Mouse (Mus musculus) myocyte (in vitro differentiated cells): Measurements from ENCODE around the gene Sec14l1. TPM values are rescaled to one million over a fixed set of nuclear protein-coding genes. Genes with fewer than 3 reads are reported as not detected.

Experiments used
- H3K27me3 ChIP-seq: one replicate; pipeline ENCODE4 v1.6.1; 2011; ENCODE audit not compliant: control insufficient read depth, insufficient read depth, insufficient read length
- H3K36me3 ChIP-seq: one replicate; pipeline ENCODE4 v1.6.1; 2011; ENCODE audit not compliant: control insufficient read depth, insufficient read depth
- H3K4me2 ChIP-seq: one replicate; pipeline ENCODE4 v1.6.1; 2011; ENCODE audit warnings: low read depth, control low read depth
- H3K4me3 ChIP-seq: one replicate; pipeline ENCODE4 v1.5.1; 2011; ENCODE audit warnings: mild to moderate bottlenecking, control low read depth, moderate library complexity
- H3K79me2 ChIP-seq: one replicate; pipeline ENCODE4 v1.6.1; 2011; ENCODE audit not compliant: control insufficient read depth, insufficient read depth
- H3ac ChIP-seq: one replicate; pipeline ENCODE4 v1.6.1; 2011; ENCODE audit not compliant: control insufficient read depth, insufficient read length
- CEBPB ChIP-seq: IDR thresholded peaks from 2 replicates; pipeline ENCODE4 v1.6.1; 2011; ENCODE audit warnings: mild to moderate bottlenecking, moderate library complexity; ENCODE audit not compliant: poor library complexity, insufficient read depth, severe bottlenecking
- E2F4 ChIP-seq: IDR thresholded peaks from one replicate; pipeline ENCODE4 v1.6.1; 2011; ENCODE audit warnings: mild to moderate bottlenecking, control low read depth, moderate library complexity; ENCODE audit not compliant: insufficient read depth
- MAX ChIP-seq: IDR thresholded peaks from one replicate; pipeline ENCODE4 v1.6.1; 2011; ENCODE audit warnings: low read depth, mild to moderate bottlenecking, control low read depth
- MYOD1 ChIP-seq, 3 experiments: IDR thresholded peaks; one replicate each; pipeline ENCODE4 v1.6.1; 2011; ENCODE audit warnings: control low read depth in 2 of 3, low read depth in 2 of 3, mild to moderate bottlenecking in 2 of 3, moderate library complexity in 1 of 3; ENCODE audit not compliant: insufficient read length in 2 of 3, control insufficient read depth in 1 of 3
- MYOG ChIP-seq, 3 experiments: IDR thresholded peaks; one replicate each; pipeline ENCODE4 v1.6.1; 2011; ENCODE audit warnings: control low read depth in 2 of 3, low read depth in 2 of 3, mild to moderate bottlenecking in 2 of 3; ENCODE audit not compliant: insufficient read length in 2 of 3, control insufficient read depth in 1 of 3, insufficient read depth in 1 of 3
- POLR2A ChIP-seq: IDR thresholded peaks from one replicate; pipeline ENCODE4 v1.6.1; 2011; ENCODE audit warnings: low read depth, mild to moderate bottlenecking, control low read depth, moderate library complexity; ENCODE audit not compliant: insufficient read length
- POLR2AphosphoS2 ChIP-seq: IDR thresholded peaks from one replicate; pipeline ENCODE4 v1.6.1; 2011; ENCODE audit warnings: low read depth, control low read depth; ENCODE audit not compliant: insufficient read length
- REST ChIP-seq: IDR thresholded peaks from one replicate; pipeline ENCODE4 v1.6.1; 2011; ENCODE audit warnings: mild to moderate bottlenecking, control low read depth, moderate library complexity; ENCODE audit not compliant: insufficient read depth, insufficient read length
- SRF ChIP-seq: IDR thresholded peaks from one replicate; pipeline ENCODE4 v1.6.1; 2011; ENCODE audit warnings: low read depth; ENCODE audit not compliant: control insufficient read depth, insufficient read length
- TCF12 ChIP-seq: IDR thresholded peaks from one replicate; pipeline ENCODE4 v1.6.1; 2011; ENCODE audit warnings: mild to moderate bottlenecking, control low read depth; ENCODE audit not compliant: poor library complexity, insufficient read depth, severe bottlenecking
- TCF3 ChIP-seq: IDR thresholded peaks from one replicate; pipeline ENCODE4 v1.6.1; 2011; ENCODE audit warnings: low read depth, control low read depth; ENCODE audit not compliant: insufficient read length
- USF1 ChIP-seq: IDR thresholded peaks from one replicate; pipeline ENCODE4 v1.6.1; 2011; ENCODE audit warnings: low read depth, mild to moderate bottlenecking, control low read depth, moderate library complexity
- polyA plus RNA-seq: library from polyadenylated mRNA; unstranded; fragments of >200 nt; fragmentation: generic; extraction: Trizol; gene quantifications from one replicate; pipeline ENCODE4 v1.2.1, GENCODE M21; 2012; ENCODE audit warnings: missing spikeins

Sec14l1 gene
- polyA plus RNA-seq, 1 experiment, result 84.8 TPM

DNA sequence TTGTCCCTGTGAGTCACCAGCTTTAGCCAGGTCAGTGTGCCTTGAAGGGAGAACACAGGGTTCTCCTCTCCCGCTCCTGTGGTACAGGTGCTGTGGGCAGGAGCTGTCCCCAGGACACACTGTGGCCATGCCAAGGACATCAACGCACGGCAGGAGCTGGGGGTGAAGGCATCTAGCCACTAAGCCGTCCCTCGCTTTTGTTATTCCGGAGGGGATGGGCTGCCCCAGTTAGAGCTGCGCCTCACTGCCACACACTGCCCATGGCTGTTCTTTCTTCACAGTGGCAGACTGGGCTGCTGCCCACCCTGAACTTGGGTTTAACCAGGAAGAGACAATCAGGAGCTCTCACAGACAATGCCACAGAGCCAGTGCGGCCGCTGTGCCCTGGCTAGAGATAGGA lies 48.1 kb downstream of the Sec14l1 start:
- Histone ChIP-seq H3ac (no peak overlapping the region), H3K27me3 (no peaks in the 10 kb centered on the region), H3K36me3 (peaks cover 9% of the 10 kb centered on the region), H3K4me2 (no peak overlapping the region), H3K79me2 (no peaks in the 10 kb centered on the region), H3K4me3 (no peak overlapping the region)
- no peak for TF ChIP-seq MYOG (IDR thresholded peaks at IDR 0.05; ENCODE audit: control insufficient read depth in 1 of 3, insufficient read depth in 1 of 3, insufficient read length in 2 of 3, low read depth in 2 of 3)
- TF ChIP-seq TCF3, result no peak
- TF ChIP-seq REST, result no peak
- TF ChIP-seq MYOD1 (IDR thresholded peaks at IDR 0.05; ENCODE audit: control insufficient read depth in 1 of 3, insufficient read length in 2 of 3, low read depth in 2 of 3), result no peak
- no peak for TF ChIP-seq MAX
- no peak for TF ChIP-seq POLR2AphosphoS2
- no peak for TF ChIP-seq TCF12
- TF ChIP-seq SRF, result no peak
- TF ChIP-seq USF1, result no peak
- no peak for TF ChIP-seq POLR2A
- no peak for TF ChIP-seq E2F4
- no peak for TF ChIP-seq CEBPB

DNA sequence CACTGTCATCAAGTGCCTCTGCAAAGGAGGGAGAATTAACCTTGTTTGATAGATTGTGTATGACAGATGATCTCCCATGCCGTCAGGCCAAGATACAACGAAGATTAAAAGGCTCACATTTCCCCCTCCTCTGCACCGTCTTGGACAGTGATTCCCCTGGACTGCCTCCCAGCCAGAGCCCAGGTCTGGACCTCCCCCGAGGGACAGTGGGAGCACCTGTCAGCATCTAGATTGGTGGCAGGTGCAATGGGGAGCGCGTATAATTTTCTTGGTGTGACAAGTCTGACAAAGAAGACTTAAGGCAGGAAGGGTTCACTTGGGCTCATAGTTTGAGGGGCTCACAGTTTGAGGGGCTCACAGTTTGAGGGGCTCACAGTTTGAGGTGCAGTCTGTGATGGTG lies 48.8 kb downstream of the Sec14l1 start:
- no peak overlapping the region for H3K4me2 ChIP-seq
- H3K36me3 ChIP-seq, result peaks cover 4% of the 10 kb centered on the region
- TF ChIP-seq E2F4 (no peak), REST (no peak), MYOD1 (IDR thresholded peaks at IDR 0.05; ENCODE audit: control insufficient read depth in 1 of 3, insufficient read length in 2 of 3, low read depth in 2 of 3) (peak in 1 of 3 experiments; percentile 54), MYOG (IDR thresholded peaks at IDR 0.05; ENCODE audit: control insufficient read depth in 1 of 3, insufficient read depth in 1 of 3, insufficient read length in 2 of 3, low read depth in 2 of 3) (peak in 1 of 3 experiments; percentile 35), POLR2AphosphoS2 (no peak), CEBPB (no peak)
- no peaks in the 10 kb centered on the region for H3K27me3 ChIP-seq
- no peaks in the 10 kb centered on the region for H3K79me2 ChIP-seq
- H3K4me3 ChIP-seq, result no peak overlapping the region
- H3ac ChIP-seq, result no peak overlapping the region

GRCm38 (mm10) chr11:117168278-117169087 lies 53.5 kb downstream of the Sec14l1 start:
- Histone ChIP-seq H3K4me3 (no peak overlapping the region), H3K27me3 (no peaks in the 10 kb centered on the region), H3ac (no peak overlapping the region), H3K36me3 (no peaks in the 10 kb centered on the region), H3K4me2 (peak overlapping the region; percentile 53), H3K79me2 (no peaks in the 10 kb centered on the region)
- TF ChIP-seq SRF (no peak), USF1 (no peak), TCF3 (no peak), E2F4 (no peak), MYOG (IDR thresholded peaks at IDR 0.05; ENCODE audit: control insufficient read depth in 1 of 3, insufficient read depth in 1 of 3, insufficient read length in 2 of 3, low read depth in 2 of 3) (peak in 2 of 3 experiments; percentile 63 to 77), POLR2AphosphoS2 (no peak), MYOD1 (IDR thresholded peaks at IDR 0.05; ENCODE audit: control insufficient read depth in 1 of 3, insufficient read length in 2 of 3, low read depth in 2 of 3) (peak in 2 of 3 experiments; percentile 62 to 75), REST (no peak), POLR2A (no peak), MAX (no peak), TCF12 (peak; percentile 44), CEBPB (no peak)

DNA sequence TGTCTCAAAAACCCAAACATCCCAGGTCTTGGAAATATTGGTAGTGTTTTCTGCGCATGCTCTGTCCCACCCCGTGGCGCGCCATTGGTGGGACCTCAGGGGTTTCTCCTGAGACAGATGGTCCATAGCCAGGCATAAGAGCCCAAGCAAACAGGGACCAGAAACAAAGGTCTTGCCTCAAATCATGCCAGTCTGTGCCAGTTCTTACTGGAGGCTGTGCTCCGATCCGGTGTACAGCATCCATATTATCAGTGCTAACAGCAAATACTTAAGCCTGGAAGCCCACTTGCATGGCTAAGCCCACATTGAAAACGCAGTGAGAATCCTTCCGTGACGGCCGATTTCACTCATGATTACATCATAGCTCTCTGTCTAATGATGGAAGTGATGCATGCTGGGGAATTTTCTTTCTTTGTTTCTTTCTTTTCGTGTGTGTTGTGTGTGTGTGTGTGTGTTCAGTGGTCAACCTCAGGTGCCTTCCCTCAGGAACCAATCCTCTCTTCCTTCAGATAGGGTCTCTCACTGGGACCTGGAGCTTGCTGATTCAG lies 54.2 kb downstream of the Sec14l1 start:
- H3K4me3 ChIP-seq, result no peak overlapping the region
- H3K4me2 ChIP-seq, result peak overlapping the region; percentile 53
- no peak overlapping the region for H3ac ChIP-seq
- no peaks in the 10 kb centered on the region for H3K36me3 ChIP-seq
- no peaks in the 10 kb centered on the region for H3K79me2 ChIP-seq
- H3K27me3 ChIP-seq, result no peaks in the 10 kb centered on the region
- TF ChIP-seq REST, result no peak
- TF ChIP-seq POLR2AphosphoS2, result no peak
- TF ChIP-seq CEBPB, result no peak
- no peak for TF ChIP-seq USF1
- TF ChIP-seq TCF12, result no peak
- TF ChIP-seq MYOD1 (IDR thresholded peaks at IDR 0.05; ENCODE audit: control insufficient read depth in 1 of 3, insufficient read length in 2 of 3, low read depth in 2 of 3), result no peak
- no peak for TF ChIP-seq MAX
- no peak for TF ChIP-seq MYOG (IDR thresholded peaks at IDR 0.05; ENCODE audit: control insufficient read depth in 1 of 3, insufficient read depth in 1 of 3, insufficient read length in 2 of 3, low read depth in 2 of 3)
